Mouse (Mus musculus): ENCODE results near the gene Bbs12. TPM values are rescaled to one million over a fixed set of nuclear protein-coding genes. Genes with fewer than 3 reads are reported as not detected.

Bbs12 gene
- total and polyA plus RNA-seq, 2 experiments from 2014 or later, result 3.1 to 4.9 TPM

- Histone ChIP-seq H3K36me3 (replicated peaks; ENCODE audit: control insufficient read depth, insufficient read depth, low read length) (no peaks in the 10 kb centered on the region), H3K27me3 (ENCODE audit: control insufficient read depth, insufficient read depth, low read length) (no peaks in the 10 kb centered on the region), H3K4me2 (ENCODE audit: low read depth, low read length) (no peak overlapping the region), H3K27ac (ENCODE audit: low read depth) (no peak overlapping the region), H3K9ac (replicated peaks; ENCODE audit: low read depth, low read length) (no peak overlapping the region), H3K9me3 (replicated peaks; ENCODE audit: control insufficient read depth, low read length) (no peaks in the 10 kb centered on the region), H3K4me1 (ENCODE audit: control insufficient read depth, insufficient read depth) (no peaks in the 10 kb centered on the region), H3K4me3 (ENCODE audit: low read depth, low read length) (no peak overlapping the region)
- ATAC-seq (ENCODE audit: insufficient read depth, low read depth), result no peak
- WGBS, result 81% methylated on average over 4 of the region's 4 CpGs
- no peak for DNase-seq (ENCODE audit: low spot score)
- no peak for TF ChIP-seq EP300 (IDR thresholded peaks at IDR 0.05; ENCODE audit: low read depth)
- no peak for TF ChIP-seq CTCF (IDR thresholded peaks at IDR 0.05; ENCODE audit: low read depth)
Observed at GRCm38 (mm10) chr3:37334053-37334452, 21.7 kb downstream of the Bbs12 start.

GRCm38 (mm10) chr3:37341110-37341509 lies 28.8 kb downstream of the Bbs12 start:
- no peak overlapping the region for H3K9ac ChIP-seq (replicated peaks; ENCODE audit: low read depth, low read length)
- H3K4me2 ChIP-seq (ENCODE audit: low read depth, low read length), result no peak overlapping the region
- no peak for ATAC-seq (ENCODE audit: insufficient read depth, low read depth)
- no peak for DNase-seq (ENCODE audit: low spot score)
- TF ChIP-seq CTCF (IDR thresholded peaks at IDR 0.05; ENCODE audit: low read depth), result peak; percentile 42
- no peak for TF ChIP-seq EP300 (IDR thresholded peaks at IDR 0.05; ENCODE audit: low read depth)
- no peaks in the 10 kb centered on the region for H3K27me3 ChIP-seq (ENCODE audit: control insufficient read depth, insufficient read depth, low read length)
- no peaks in the 10 kb centered on the region for H3K4me1 ChIP-seq (ENCODE audit: control insufficient read depth, insufficient read depth)
- WGBS, result 53% methylated on average over 5 of the region's 5 CpGs
- H3K4me3 ChIP-seq (ENCODE audit: low read depth, low read length), result no peak overlapping the region
- no peak overlapping the region for H3K27ac ChIP-seq (ENCODE audit: low read depth)
- no peaks in the 10 kb centered on the region for H3K36me3 ChIP-seq (replicated peaks; ENCODE audit: control insufficient read depth, insufficient read depth, low read length)
- H3K9me3 ChIP-seq (replicated peaks; ENCODE audit: control insufficient read depth, low read length), result no peaks in the 10 kb centered on the region

GRCm38 (mm10) chr3:37342811-37343210 lies 30.5 kb downstream of the Bbs12 start:
- 0 out of 2 replicates have a peak, but pooled peaks cover 2% of the 10 kb centered on the region for H3K4me1 ChIP-seq (ENCODE audit: control insufficient read depth, insufficient read depth)
- no peaks in the 10 kb centered on the region for H3K9me3 ChIP-seq (replicated peaks; ENCODE audit: control insufficient read depth, low read length)
- H3K27me3 ChIP-seq (ENCODE audit: control insufficient read depth, insufficient read depth, low read length), result peaks cover 8% of the 10 kb centered on the region
- no peak overlapping the region for H3K9ac ChIP-seq (replicated peaks; ENCODE audit: low read depth, low read length)
- H3K27ac ChIP-seq (ENCODE audit: low read depth), result no peak overlapping the region
- H3K4me2 ChIP-seq (ENCODE audit: low read depth, low read length), result no peak overlapping the region
- H3K36me3 ChIP-seq (replicated peaks; ENCODE audit: control insufficient read depth, insufficient read depth, low read length), result no peaks in the 10 kb centered on the region
- no peak for ATAC-seq (ENCODE audit: insufficient read depth, low read depth)
- 59% methylated on average over 5 of the region's 5 CpGs for WGBS
- TF ChIP-seq EP300 (IDR thresholded peaks at IDR 0.05; ENCODE audit: low read depth) (no peak), CTCF (IDR thresholded peaks at IDR 0.05; ENCODE audit: low read depth) (no peak)
- no peak overlapping the region for H3K4me3 ChIP-seq (ENCODE audit: low read depth, low read length)
- no peak for DNase-seq (ENCODE audit: low spot score)

GRCm38 (mm10) chr3:37347671-37348070 lies 35.3 kb downstream of the Bbs12 start:
- H3K9ac ChIP-seq (replicated peaks; ENCODE audit: low read depth, low read length), result peak overlapping the region; percentile 72; the same call in 1 of the 2 replicates
- DNase-seq (ENCODE audit: low spot score), result no peak
- H3K4me1 ChIP-seq (ENCODE audit: control insufficient read depth, insufficient read depth), result 0 out of 2 replicates have a peak, but pooled peaks cover 6% of the 10 kb centered on the region
- H3K9me3 ChIP-seq (replicated peaks; ENCODE audit: control insufficient read depth, low read length), result no peaks in the 10 kb centered on the region
- peaks cover 29% of the 10 kb centered on the region for H3K27me3 ChIP-seq (ENCODE audit: control insufficient read depth, insufficient read depth, low read length)
- no peak overlapping the region for H3K27ac ChIP-seq (ENCODE audit: low read depth)
- peak overlapping the region; percentile 99 for H3K4me2 ChIP-seq (ENCODE audit: low read depth, low read length)
- no peak for TF ChIP-seq CTCF (IDR thresholded peaks at IDR 0.05; ENCODE audit: low read depth)
- no peak for TF ChIP-seq EP300 (IDR thresholded peaks at IDR 0.05; ENCODE audit: low read depth)
- H3K36me3 ChIP-seq (replicated peaks; ENCODE audit: control insufficient read depth, insufficient read depth, low read length), result no peaks in the 10 kb centered on the region
- no peak for ATAC-seq (ENCODE audit: insufficient read depth, low read depth)
- peak overlapping the region; percentile 73; the same call in 1 of the 2 replicates for H3K4me3 ChIP-seq (ENCODE audit: low read depth, low read length)
- WGBS, result 36% methylated on average over 9 of the region's 9 CpGs

- peak within 1 kb of the TSS; percentile 73 for H3K4me3 ChIP-seq (ENCODE audit: low read depth, low read length)
- DNase-seq (ENCODE audit: low spot score) (no peak), ATAC-seq (ENCODE audit: insufficient read depth, low read depth) (peak; percentile 63)
- no peaks in the 10 kb centered on the region for H3K36me3 ChIP-seq (replicated peaks; ENCODE audit: control insufficient read depth, insufficient read depth, low read length)
- no peaks in the 10 kb centered on the region for H3K9me3 ChIP-seq (replicated peaks; ENCODE audit: control insufficient read depth, low read length)
- H3K4me2 ChIP-seq (ENCODE audit: low read depth, low read length), result peak within 1 kb of the TSS; percentile 99
- TF ChIP-seq CTCF (IDR thresholded peaks at IDR 0.05; ENCODE audit: low read depth) (no peak), EP300 (IDR thresholded peaks at IDR 0.05; ENCODE audit: low read depth) (no peak)
- 1% methylated on average over 71 of the region's 75 CpGs for WGBS
- H3K27me3 ChIP-seq (ENCODE audit: control insufficient read depth, insufficient read depth, low read length), result peaks cover 29% of the 10 kb centered on the region
- peak within 1 kb of the TSS; percentile 72 for H3K9ac ChIP-seq (replicated peaks; ENCODE audit: low read depth, low read length)
- H3K27ac ChIP-seq (ENCODE audit: low read depth), result peak within 1 kb of the TSS; percentile 32
- H3K4me1 ChIP-seq (ENCODE audit: control insufficient read depth, insufficient read depth), result 0 out of 2 replicates have a peak, but pooled peaks cover 6% of the 10 kb centered on the region
Observed at GRCm38 (mm10) chr3:37348221-37349165, 36.1 kb downstream of the Bbs12 start, which contains the start of gene Fgf2. TSS of gene Fgf2 (plus strand) at chr3:37348346.

All from heart, postnatal 0 days (tissue).